ENCODE assay signal across 8 mouse cellular contexts in genomic region chr3:113629606-113630359, GRCm38 (mm10). TPM values are rescaled to one million over a fixed set of nuclear protein-coding genes. Genes with fewer than 3 reads are reported as not detected.
DNase-seq lines count a peak whose midpoint lies in the region; ATAC-seq and TF ChIP-seq lines count a peak whose summit lies in the region.

Gene Rnpc3, minus strand, starts transcription at chr3:113630149.

- peaks cover 11% of the 10 kb centered on the region for H3K4me1 ChIP-seq in hindbrain, embryonic 13.5 days (replicated peaks)

- TF ChIP-seq CTCF in Patski (IDR thresholded peaks at IDR 0.05), result no peak

- peak within 1 kb of the TSS; percentile 81 for H3K9ac ChIP-seq in hindbrain, embryonic 13.5 days

- H3K4me3 ChIP-seq in hindbrain, embryonic 13.5 days, result peak within 1 kb of the TSS; percentile 58

- no peaks in the 10 kb centered on the region for H3K27me3 ChIP-seq in Patski
- H3K27me3 ChIP-seq in hindbrain, embryonic 13.5 days, result no peaks in the 10 kb centered on the region

- peak within 1 kb of the TSS; percentile 98 for H3K27ac ChIP-seq in hindbrain, embryonic 13.5 days

- peaks cover 11% of the 10 kb centered on the region for H3K36me3 ChIP-seq in hindbrain, embryonic 13.5 days

- WGBS in hindbrain, embryonic 13.5 days, result under 1% methylated on average over 66 of the region's 70 CpGs

- peak; percentile 98 for ATAC-seq in Patski
- peak; percentile 98 for ATAC-seq in hindbrain, embryonic 13.5 days (ENCODE audit: low FRiP score)

- peak; percentile 97 for DNase-seq in Patski (ENCODE audit: low read depth, low spot score)
- DNase-seq in cerebellum, postnatal 14 days, result peak; percentile 98
- DNase-seq in frontal cortex, postnatal 14 days (ENCODE audit: low spot score in 2 of 2), result peak; percentile 89 to 93
- DNase-seq in layer of hippocampus, postnatal 25 days (ENCODE audit: extremely low spot score in 1 of 2, low spot score in 1 of 2), result peak; percentile 92 to 98
- peak; percentile 97 for DNase-seq in lung, postnatal 25 days (ENCODE audit: low spot score)
- peak; percentile 98 for DNase-seq in retina, embryonic 14.5 days (ENCODE audit: low spot score)
- DNase-seq in thymus, postnatal 4 days, result peak; percentile 98

- in situ Hi-C loops in Patski (cut with MboI; ENCODE audit: low pct_unique_long_range_greater_than_20kb), result no loop called here

- CTCF ChIA-PET in Patski (lab: Charles Lee), result interaction anchor here (1.5 kb wide), 1 partner anchor 12 kb away, joined by 3 read pairs; no protein-coding TSS in a partner anchor

- no peaks in the 10 kb centered on the region for H3K9me3 ChIP-seq in hindbrain, embryonic 13.5 days

- H3K4me2 ChIP-seq in hindbrain, embryonic 13.5 days, result peak within 1 kb of the TSS; percentile 84

- POLR2A ChIA-PET in Patski (lab: Charles Lee), result interaction anchor here (0.8 kb wide), 1 partner anchor 11 kb away, joined by 5 read pairs; no protein-coding TSS in a partner anchor

RNA-seq across cellular contexts. Expression of gene Rnpc3, which starts in this region (rescaled TPM):
- 25.2 TPM for polyA plus RNA-seq in Patski (2021)
- 55.6 and 59.6 TPM in 2 replicates for polyA plus RNA-seq in hindbrain, embryonic 13.5 days (2015; fragmentation: Nextera tagmentation; extraction: Ambion mirVana)
- 10 to 100 TPM; 21.7 to 30.6 TPM for total RNA-seq in layer of hippocampus, postnatal 25 days (2021)

Comparison
In these comparisons a context has a peak if more than half of its experiments do, and no peak if none do; other contexts are left out.
1. Peak in every context shown above with its lines: DNase-seq, ATAC-seq, H3K4me3 ChIP-seq and H3K27ac ChIP-seq.